Mouse (Mus musculus) mesoderm, embryonic 11.5 days (tissue): ENCODE data around the gene Cfb.

ENCODE experiments used
- DNase-seq: peaks from one replicate; pipeline ENCODE4 v3.0.0-alpha.2; 2012; ENCODE audit warnings: low read depth, low spot score

The Cfb gene

GRCm38 (mm10) chr17:34884704-34885103, 22.4 kb upstream of the Cfb start:
- no peak for DNase-seq

GRCm38 (mm10) chr17:34883332-34883731, 21.0 kb upstream of the Cfb start:
- DNase-seq, result no peak

GRCm38 (mm10) chr17:34881683-34882310, 19.5 kb upstream of the Cfb start, which contains the start of gene Gm20547:
Gm20547 (minus strand) TSS chr17:34882042.
- DNase-seq, result no peak

- DNase-seq, result no peak
Observed at GRCm38 (mm10) chr17:34881166-34881565, 18.8 kb upstream of the Cfb start.

GRCm38 (mm10) chr17:34879336-34879879, 17.1 kb upstream of the Cfb start, which contains the start of gene Zbtb12:
Zbtb12 (plus strand) TSS chr17:34879483.
- DNase-seq, result no peak

GRCm38 (mm10) chr17:34874321-34874720, 12.0 kb upstream of the Cfb start:
- DNase-seq, result no peak

- no peak for DNase-seq
Observed at GRCm38 (mm10) chr17:34865981-34866380, 3.7 kb upstream of the Cfb start.

GRCm38 (mm10) chr17:34861704-34862415, 458 bp downstream of the Cfb start:
- DNase-seq, result no peak

- DNase-seq, result no peak
Observed at GRCm38 (mm10) chr17:34860514-34860913, 1.8 kb downstream of the Cfb start.

GRCm38 (mm10) chr17:34858670-34859069, 3.6 kb downstream of the Cfb start:
- no peak for DNase-seq

GRCm38 (mm10) chr17:34855825-34856224, 6.5 kb downstream of the Cfb start:
- DNase-seq, result peak; percentile 54

- no peak for DNase-seq
Observed at GRCm38 (mm10) chr17:34854761-34855160, 7.6 kb downstream of the Cfb start.

- DNase-seq, result no peak
Observed at GRCm38 (mm10) chr17:34853511-34853910, 8.8 kb downstream of the Cfb start.

GRCm38 (mm10) chr17:34850517-34851125, 11.7 kb downstream of the Cfb start:
- DNase-seq, result no peak

GRCm38 (mm10) chr17:34849722-34850516, 12.4 kb downstream of the Cfb start, which contains the start of the genes Skiv2l and Nelfe:
Skiv2l (minus strand) TSS chr17:34850210.
Nelfe (plus strand) TSS chr17:34850391.
- DNase-seq, result peak; percentile 98

- DNase-seq, result no peak
Observed at GRCm38 (mm10) chr17:34847615-34848014, 14.7 kb downstream of the Cfb start.

GRCm38 (mm10) chr17:34847192-34847591, 15.1 kb downstream of the Cfb start:
- DNase-seq, result no peak

GRCm38 (mm10) chr17:34844884-34845283, 17.4 kb downstream of the Cfb start:
- DNase-seq, result no peak

GRCm38 (mm10) chr17:34840736-34841307, 21.5 kb downstream of the Cfb start:
- no peak for DNase-seq

- DNase-seq, result no peak
Observed at GRCm38 (mm10) chr17:34838785-34839184, 23.5 kb downstream of the Cfb start.
